ENCODE assay signal across 8 mouse cellular contexts in genomic region chr1:162858748-162859130, GRCm38 (mm10). TPM values are rescaled to one million over a fixed set of nuclear protein-coding genes. Genes with fewer than 3 reads are reported as not detected.
A peak's percentile ranks its signal among the peaks of the same experiment; 100 is the strongest.
DNase-seq lines count a peak whose midpoint lies in the region; ATAC-seq lines count a peak whose summit lies in the region.

No protein-coding gene starts in this region.

- peak; percentile 4 to 7 for DNase-seq in layer of hippocampus, postnatal 36 days
- no peak for DNase-seq in layer of hippocampus, postnatal 25 days (ENCODE audit: extremely low spot score in 1 of 2, low spot score in 1 of 2)
- DNase-seq in embryonic facial prominence, embryonic 11.5 days (ENCODE audit: low spot score), result no peak
- DNase-seq in heart, postnatal 14 days, result peak; percentile 16 to 38
- peak; percentile 62 to 63 for DNase-seq in kidney, postnatal 36 days
- no peak for DNase-seq in adrenal gland, adult 2 months
- no peak for DNase-seq in adrenal gland, postnatal 4 days (ENCODE audit: low spot score in 2 of 2)

- no peak overlapping the region for H3K9ac ChIP-seq in embryonic facial prominence, embryonic 11.5 days (replicated peaks; ENCODE audit: low read length)
- H3K9ac ChIP-seq in stomach, embryonic 15.5 days, result no peak overlapping the region

- 0 out of 2 replicates have a peak, but pooled peaks have one; percentile 9 for ATAC-seq in embryonic facial prominence, embryonic 11.5 days (replicated peaks; ENCODE audit: insufficient number of reproducible peaks, low FRiP score, low TSS enrichment, low read depth)
- ATAC-seq in stomach, embryonic 15.5 days (ENCODE audit: insufficient read depth, low FRiP score, low read depth), result no peak

- no peak overlapping the region for H3K27ac ChIP-seq in embryonic facial prominence, embryonic 11.5 days (replicated peaks; ENCODE audit: low read depth, low read length)
- peak overlapping the region; percentile 11; the same call in 1 of the 2 replicates for H3K27ac ChIP-seq in stomach, embryonic 15.5 days

- H3K27me3 ChIP-seq in embryonic facial prominence, embryonic 11.5 days (ENCODE audit: control insufficient read depth, insufficient read depth, low read length), result no peaks in the 10 kb centered on the region
- no peaks in the 10 kb centered on the region for H3K27me3 ChIP-seq in stomach, embryonic 15.5 days (replicated peaks)

- 66% methylated on average over 12 of the region's 12 CpGs for WGBS in embryonic facial prominence, embryonic 11.5 days
- WGBS in stomach, embryonic 15.5 days, result 68% methylated on average over 12 of the region's 12 CpGs

- intact Hi-C loops in heart, postnatal 14 days (cut with DNase I), result no loop called here

- no peak overlapping the region for H3K4me3 ChIP-seq in embryonic facial prominence, embryonic 11.5 days (ENCODE audit: low read depth, low read length)
- H3K4me3 ChIP-seq in stomach, embryonic 15.5 days (replicated peaks), result no peak overlapping the region

- H3K4me1 ChIP-seq in embryonic facial prominence, embryonic 11.5 days (ENCODE audit: control insufficient read depth, insufficient read depth, low read length), result no peaks in the 10 kb centered on the region; the same call in 1 of the 2 replicates
- peaks cover 8% of the 10 kb centered on the region for H3K4me1 ChIP-seq in stomach, embryonic 15.5 days

- no peaks in the 10 kb centered on the region for H3K36me3 ChIP-seq in embryonic facial prominence, embryonic 11.5 days (replicated peaks; ENCODE audit: control insufficient read depth, insufficient read depth, low read depth, low read length)
- H3K36me3 ChIP-seq in stomach, embryonic 15.5 days, result no peaks in the 10 kb centered on the region

- no peak overlapping the region for H3K4me2 ChIP-seq in embryonic facial prominence, embryonic 11.5 days (ENCODE audit: low read depth, low read length)
- H3K4me2 ChIP-seq in stomach, embryonic 15.5 days, result peak overlapping the region; percentile 33

- no peaks in the 10 kb centered on the region for H3K9me3 ChIP-seq in embryonic facial prominence, embryonic 11.5 days (replicated peaks; ENCODE audit: control insufficient read depth, low read length)
- no peaks in the 10 kb centered on the region for H3K9me3 ChIP-seq in stomach, embryonic 15.5 days

RNA-seq across cellular contexts. Expression of gene Fmo1, which starts 7.7 kb away (rescaled TPM):
- total RNA-seq in layer of hippocampus, postnatal 36 days (2021), result 10 to 100 TPM; 11.5 to 12.7 TPM
- total RNA-seq in layer of hippocampus, postnatal 25 days (2021), result 10 to 100 TPM in 1 of 2 experiments, 1 to 10 TPM in 1; 9.9 to 15.0 TPM
- polyA plus RNA-seq in embryonic facial prominence, embryonic 11.5 days (2014; fragmentation: Nextera tagmentation; extraction: Ambion mirVana), result 7.8 and 9.1 TPM in 2 replicates
- 10 to 100 TPM; 32.4 to 46.2 TPM for total RNA-seq in heart, postnatal 14 days (2021)
- 13.6 and 16.4 TPM in 2 replicates for polyA plus RNA-seq in stomach, embryonic 15.5 days (2015; fragmentation: Nextera tagmentation; extraction: Ambion mirVana)
- total RNA-seq in adrenal gland, adult 2 months (2021), result 100 to 1,000 TPM; 241 to 652 TPM
- polyA plus RNA-seq in adrenal gland, adult 2 months (2012; rRNA removed), result 20.8 and 29.8 TPM in 2 replicates
- total RNA-seq in adrenal gland, postnatal 4 days (2021), result 100 to 1,000 TPM; 106 to 126 TPM

RNA-seq across cellular contexts. Expression of gene Fmo2, which starts 39.8 kb away (rescaled TPM):
- total RNA-seq in layer of hippocampus, postnatal 36 days (2021), result 1 to 10 TPM; 2.3 to 4.9 TPM
- total RNA-seq in layer of hippocampus, postnatal 25 days (2021), result 1 to 10 TPM; 2.2 TPM
- polyA plus RNA-seq in embryonic facial prominence, embryonic 11.5 days (2014; fragmentation: Nextera tagmentation; extraction: Ambion mirVana), result 0.67 TPM in 1 of 2 replicates, not detected in the other
- 10 to 100 TPM in 1 of 2 experiments, 1 to 10 TPM in 1; 8.7 to 22.0 TPM for total RNA-seq in heart, postnatal 14 days (2021)
- polyA plus RNA-seq in stomach, embryonic 15.5 days (2015; fragmentation: Nextera tagmentation; extraction: Ambion mirVana), result 5.9 and 7.4 TPM in 2 replicates
- 10 to 100 TPM; 45.6 to 72.3 TPM for total RNA-seq in adrenal gland, adult 2 months (2021)
- 2.4 and 10.4 TPM in 2 replicates for polyA plus RNA-seq in adrenal gland, adult 2 months (2012; rRNA removed)
- 10 to 100 TPM; 26.0 to 37.4 TPM for total RNA-seq in adrenal gland, postnatal 4 days (2021)

RNA-seq across cellular contexts. Expression of gene Fmo4, which starts 45.0 kb away (rescaled TPM):
- total RNA-seq in layer of hippocampus, postnatal 36 days (2021), result not detected
- total RNA-seq in layer of hippocampus, postnatal 25 days (2021), result under 1 TPM in 1 of 2 experiments, not detected in 1; 0.10 TPM
- 0.21 and 0.32 TPM in 2 replicates for polyA plus RNA-seq in embryonic facial prominence, embryonic 11.5 days (2014; fragmentation: Nextera tagmentation; extraction: Ambion mirVana)
- under 1 TPM in 1 of 2 experiments, not detected in 1; 0.31 TPM for total RNA-seq in heart, postnatal 14 days (2021)
- 1.3 and 2.8 TPM in 2 replicates for polyA plus RNA-seq in stomach, embryonic 15.5 days (2015; fragmentation: Nextera tagmentation; extraction: Ambion mirVana)
- total RNA-seq in adrenal gland, adult 2 months (2021), result 1 to 10 TPM; 1.2 to 2.1 TPM
- polyA plus RNA-seq in adrenal gland, adult 2 months (2012; rRNA removed), result 0.17 and 0.46 TPM in 2 replicates
- total RNA-seq in adrenal gland, postnatal 4 days (2021), result 1 to 10 TPM; 1.5 to 2.0 TPM

Comparison
In these comparisons a context has a peak if more than half of its experiments do, and no peak if none do; other contexts are left out.
1. DNase-seq: peak in layer of hippocampus, postnatal 36 days (2 of 2), heart, postnatal 14 days (2 of 2) and kidney, postnatal 36 days (2 of 2); none in layer of hippocampus, postnatal 25 days (0 of 2), embryonic facial prominence, embryonic 11.5 days (single experiment), adrenal gland, adult 2 months (single experiment) and adrenal gland, postnatal 4 days (0 of 2).